Mouse (Mus musculus): ENCODE results near the gene Ippk.

Gene Ippk

GRCm38 (mm10) chr13:49430529-49430928, 9.5 kb downstream of the Ippk start:
- DNase-seq = peak; percentile 56 to 63

DNA sequence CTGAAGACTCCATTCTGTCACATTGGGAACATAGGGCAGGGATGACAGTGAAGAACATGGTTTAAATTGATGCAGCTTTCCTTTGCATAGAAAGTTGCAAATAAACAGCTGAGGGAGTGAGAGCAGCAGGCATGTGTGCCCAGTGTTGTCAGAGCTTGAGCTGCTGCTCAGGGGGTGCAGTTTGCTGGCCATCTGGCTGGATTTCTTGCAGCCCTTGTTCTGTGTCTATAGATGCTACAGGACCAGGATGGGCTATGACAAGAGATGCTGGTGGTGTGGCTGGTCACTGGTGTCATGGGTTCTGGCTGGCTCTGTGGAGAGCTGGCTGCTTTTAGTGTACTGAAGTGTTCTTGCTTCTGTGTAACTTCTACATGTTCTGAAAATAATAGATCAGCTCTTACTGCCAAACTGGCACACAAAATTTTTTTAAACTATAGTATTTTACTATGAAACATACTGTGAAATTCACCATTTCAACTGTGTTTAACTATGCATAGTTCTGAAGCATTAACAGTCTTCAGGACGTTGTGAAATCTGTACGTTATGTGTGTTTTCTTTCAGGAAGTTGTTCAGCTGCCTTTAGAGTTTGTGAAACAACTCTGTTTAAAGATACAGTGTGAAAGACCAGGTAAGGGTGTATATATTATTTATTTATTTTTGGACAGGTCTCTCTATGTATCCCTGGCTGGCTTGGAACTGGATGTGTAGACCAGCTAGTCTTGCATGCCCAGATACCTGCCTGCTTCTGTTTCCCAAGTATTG, 12.4 kb downstream of the Ippk start:
- DNase-seq = no peak

DNA sequence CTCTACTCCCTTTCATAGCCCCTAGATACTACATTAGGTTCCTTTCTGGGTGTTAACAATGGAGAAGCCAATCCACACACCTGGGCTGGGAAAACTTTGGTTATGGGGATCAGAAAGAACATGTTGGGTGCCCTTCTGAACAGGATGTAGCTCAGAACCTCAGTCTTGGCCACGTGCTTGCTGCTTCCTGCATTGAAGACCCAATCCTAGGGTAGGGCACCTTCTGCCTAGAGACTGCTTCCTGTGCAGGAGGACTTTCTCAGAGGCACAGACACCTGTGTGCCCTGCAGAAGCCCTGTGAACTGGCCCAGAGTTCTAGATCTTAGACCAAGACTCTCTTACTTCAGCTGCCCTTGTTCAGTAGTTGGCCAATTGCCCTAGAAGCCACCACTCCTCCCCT, 14.7 kb downstream of the Ippk start:
- no peak for DNase-seq

GRCm38 (mm10) chr13:49436170-49436569, 15.1 kb downstream of the Ippk start:
- no peak for DNase-seq

GRCm38 (mm10) chr13:49444451-49444850, 23.4 kb downstream of the Ippk start:
- no peak for DNase-seq

GRCm38 (mm10) chr13:49449318-49449749, 28.3 kb downstream of the Ippk start:
- peak; percentile 67 to 90 for DNase-seq

- no peak for DNase-seq
Measured at GRCm38 (mm10) chr13:49460276-49460675, 39.2 kb downstream of the Ippk start.

DNA sequence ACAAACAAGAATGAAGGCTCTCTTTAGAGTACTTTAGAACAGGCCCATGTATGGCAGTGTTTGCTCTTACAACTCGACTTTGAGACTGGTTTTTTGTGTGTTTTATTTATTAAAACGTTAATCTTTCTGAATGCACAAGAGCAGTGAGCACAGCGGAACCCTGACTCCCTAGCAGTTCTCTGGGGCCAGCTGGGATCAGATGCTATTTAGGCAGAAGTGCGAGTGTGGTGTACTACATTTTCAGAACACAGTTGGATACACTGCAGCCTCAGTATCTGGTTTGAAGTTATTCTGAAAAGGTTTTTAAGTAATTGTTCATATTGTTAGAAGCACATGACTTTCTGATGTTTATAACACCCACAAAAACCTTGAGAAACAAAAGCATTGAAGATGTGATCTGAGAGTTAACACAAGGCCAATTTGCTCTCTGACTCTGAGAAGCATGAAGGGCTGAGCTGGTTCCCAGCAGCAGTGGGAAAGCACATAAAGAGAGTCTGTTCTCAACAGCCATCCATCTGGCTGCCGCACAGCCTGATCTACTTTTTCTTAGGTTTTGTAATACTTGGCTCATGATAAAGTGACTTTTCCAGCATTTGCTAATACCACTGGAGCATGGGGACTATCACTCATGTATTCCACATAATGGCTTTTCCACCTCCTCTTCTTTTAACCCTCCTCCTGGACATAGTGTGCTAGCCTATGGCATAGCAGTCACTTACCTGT, 39.8 kb downstream of the Ippk start:
- no peak for DNase-seq

DNA sequence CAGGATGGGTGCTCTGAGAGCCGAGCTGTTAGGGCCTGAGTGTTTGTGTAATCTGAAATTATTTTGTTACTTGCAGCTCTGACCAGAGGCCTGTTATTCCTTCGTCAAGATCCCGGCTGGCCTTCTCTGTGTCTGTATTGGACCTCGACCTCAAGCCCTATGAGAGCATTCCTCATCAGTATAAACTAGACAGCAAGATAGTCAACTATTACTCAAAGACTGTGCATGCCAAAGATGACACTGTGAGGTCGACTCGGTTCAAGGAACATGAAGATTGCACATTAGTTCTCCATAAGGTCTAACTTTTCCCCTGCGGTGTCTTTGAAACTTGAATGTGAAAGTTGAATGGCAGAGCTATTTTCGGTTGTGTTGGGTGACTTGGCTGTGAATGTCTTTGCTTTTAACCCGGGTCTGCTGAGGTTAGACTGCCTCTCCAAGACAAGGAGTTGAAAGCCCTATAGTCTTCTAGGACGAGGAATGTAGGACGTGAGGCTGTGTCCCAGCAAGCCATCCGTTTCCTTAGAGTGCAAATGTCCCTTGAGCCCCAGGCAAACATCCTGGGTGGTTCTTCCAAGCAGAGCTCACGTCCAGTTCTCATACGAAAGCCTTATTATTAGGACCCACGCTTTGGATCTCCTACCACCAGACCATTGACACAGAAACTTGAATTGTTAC, 40.5 kb downstream of the Ippk start:
- peak; percentile 74 to 88 for DNase-seq

- no peak for DNase-seq
Measured at GRCm38 (mm10) chr13:49462921-49463320, 41.9 kb downstream of the Ippk start.

DNA sequence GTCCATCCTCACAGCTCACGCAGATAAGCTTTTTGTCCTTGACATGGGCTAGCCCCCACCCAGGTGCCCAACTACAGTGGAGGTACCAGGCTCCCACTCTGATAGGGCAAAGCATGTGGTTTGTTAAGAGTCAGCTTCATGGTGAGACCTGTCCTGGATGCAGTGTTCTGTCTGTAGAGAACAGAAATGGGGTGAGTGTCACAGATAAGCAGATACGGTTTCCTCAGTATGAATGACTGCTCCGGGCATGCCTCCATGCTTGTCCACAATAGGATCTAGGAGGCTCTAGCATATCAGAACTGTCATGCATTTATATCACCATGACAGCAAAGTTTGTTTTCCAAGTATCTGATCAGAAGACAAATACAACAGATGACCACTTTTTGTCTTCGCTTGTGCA, 44.8 kb downstream of the Ippk start:
- DNase-seq = no peak

DNA sequence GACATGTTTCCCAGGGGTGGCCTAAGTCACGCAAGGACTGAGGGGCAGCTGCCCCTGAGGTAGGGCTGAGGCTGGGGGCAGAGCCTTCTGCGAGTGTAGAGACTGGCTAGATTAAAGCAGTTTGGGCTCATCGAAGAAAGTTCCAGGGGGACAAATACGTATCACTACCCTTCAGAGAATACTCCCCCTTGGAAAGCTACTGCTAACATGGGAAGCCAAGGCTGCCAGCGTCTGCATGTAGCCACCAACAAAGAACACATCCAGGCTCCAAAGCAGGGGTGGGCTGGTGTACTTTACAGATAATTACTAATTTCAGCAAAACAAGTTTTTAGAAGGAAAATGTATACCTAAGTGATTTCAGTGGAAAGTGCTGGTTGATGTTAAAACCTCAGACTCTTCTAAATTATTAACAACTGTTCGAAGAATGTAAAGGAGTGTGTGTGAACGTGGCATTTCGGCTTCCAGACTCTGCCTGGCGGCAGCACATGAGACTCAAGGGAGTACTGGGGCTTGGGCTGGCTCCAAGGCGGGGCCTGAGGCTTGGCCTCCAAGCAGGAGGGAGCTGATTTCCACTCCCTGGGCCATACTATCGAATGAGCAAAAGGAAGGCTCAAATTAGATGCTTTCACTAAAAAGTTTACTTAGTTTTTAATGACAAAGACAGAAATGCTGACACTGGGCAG, 45.5 kb downstream of the Ippk start:
- DNase-seq = peak in 1 of 2 experiments; percentile 38

DNA sequence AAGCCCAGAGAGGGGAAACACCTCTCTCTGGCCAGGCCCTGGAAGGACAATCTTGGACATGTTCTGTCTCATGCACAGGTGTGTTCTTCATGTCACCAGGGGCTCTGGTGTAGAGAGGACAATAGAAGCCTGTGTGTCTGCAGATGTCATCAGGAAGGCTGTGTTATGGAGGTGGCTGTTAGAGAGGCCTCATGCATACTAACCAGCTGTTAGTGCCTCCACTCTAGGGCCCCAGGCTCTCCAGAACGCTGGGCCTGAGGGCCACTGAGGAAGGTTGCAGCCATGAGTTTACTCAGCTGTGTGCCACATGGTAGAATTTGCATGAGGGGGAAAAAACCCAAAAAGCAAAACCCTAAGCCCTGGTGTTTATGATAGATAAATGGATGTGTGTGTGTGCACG, 46.5 kb downstream of the Ippk start:
- DNase-seq = no peak

- no peak for DNase-seq
Measured at GRCm38 (mm10) chr13:49469002-49469401, 48.0 kb downstream of the Ippk start.

- no peak for DNase-seq
Measured at GRCm38 (mm10) chr13:49470319-49470718, 49.3 kb downstream of the Ippk start.

GRCm38 (mm10) chr13:49470806-49471205, 49.8 kb downstream of the Ippk start:
- DNase-seq = no peak

DNA sequence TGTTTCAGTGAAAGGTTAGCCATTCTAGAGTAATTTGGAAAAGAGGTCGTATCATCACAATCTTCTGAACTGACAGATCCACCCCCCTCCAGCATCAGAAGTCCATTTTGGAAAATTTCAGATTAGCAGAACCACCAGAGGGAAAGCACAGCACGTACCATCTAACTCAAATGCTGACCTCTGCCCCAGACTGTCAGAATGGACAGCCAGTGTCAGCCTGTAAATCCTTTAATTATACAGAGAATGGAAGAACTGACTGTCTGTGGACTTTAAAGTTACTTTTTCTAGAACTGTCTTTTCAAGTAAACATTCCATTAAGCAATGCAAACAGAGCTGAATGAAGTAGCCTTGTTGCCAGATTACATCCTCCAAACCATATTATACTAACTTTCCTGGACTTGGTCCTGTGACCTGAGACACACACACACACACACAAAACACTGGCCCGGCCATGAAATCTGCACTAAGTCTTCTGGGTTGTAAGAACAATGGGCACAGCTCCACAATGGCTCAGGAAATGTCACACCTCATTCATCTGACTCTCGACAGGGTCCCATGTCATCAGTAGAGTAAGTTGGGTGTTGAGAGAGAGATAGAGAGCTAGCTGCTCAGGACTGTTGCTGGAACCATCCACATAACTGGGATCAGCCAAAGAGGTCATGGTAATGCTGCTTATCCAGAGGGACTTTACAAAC, 51.1 kb downstream of the Ippk start:
- peak in 1 of 2 experiments; percentile 34 for DNase-seq

DNA sequence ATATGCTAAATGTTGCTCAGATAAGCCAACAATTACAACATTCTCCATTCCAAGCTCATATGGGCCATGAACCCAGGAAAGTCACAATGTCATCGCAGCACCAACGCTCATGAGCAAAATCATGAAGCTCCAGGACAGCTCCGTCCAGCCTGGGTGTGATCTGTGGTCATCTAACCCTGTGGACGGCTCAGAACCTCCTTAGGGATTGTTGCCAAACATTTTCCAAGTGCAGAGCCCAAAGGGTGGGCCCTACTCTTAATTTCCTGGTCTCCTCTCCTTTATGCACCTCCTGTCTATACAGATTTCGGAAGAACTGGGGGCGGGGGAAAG, 51.6 kb downstream of the Ippk start:
- DNase-seq = no peak

GRCm38 (mm10) chr13:49477887-49478286, 56.8 kb downstream of the Ippk start:
- no peak for DNase-seq

DNA sequence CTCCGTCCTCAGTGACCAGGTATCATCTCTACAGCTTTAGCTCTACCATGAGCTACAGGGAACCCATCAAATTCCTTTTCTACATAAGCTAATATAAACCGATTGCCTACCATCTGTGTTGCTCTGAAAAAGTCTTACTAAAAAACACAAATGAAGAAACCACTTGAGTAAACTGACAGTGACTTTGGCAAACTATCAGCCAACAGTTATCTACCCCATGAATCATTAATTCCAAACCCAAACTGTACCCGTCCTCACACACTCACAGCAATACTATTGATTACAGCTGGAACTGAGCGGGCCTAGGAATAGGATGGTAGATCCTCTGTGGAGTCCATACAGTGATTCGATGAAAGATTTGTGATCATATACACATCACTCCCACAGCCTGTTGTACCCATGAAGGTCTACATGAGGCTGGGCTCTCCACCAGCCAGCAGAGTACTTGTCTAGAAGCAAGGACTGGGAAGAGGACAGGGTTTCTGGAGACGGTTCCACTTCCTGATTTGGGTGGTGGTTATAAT, 57.9 kb downstream of the Ippk start:
- DNase-seq = no peak

GRCm38 (mm10) chr13:49479399-49479798, 58.4 kb downstream of the Ippk start:
- no peak for DNase-seq

DNA sequence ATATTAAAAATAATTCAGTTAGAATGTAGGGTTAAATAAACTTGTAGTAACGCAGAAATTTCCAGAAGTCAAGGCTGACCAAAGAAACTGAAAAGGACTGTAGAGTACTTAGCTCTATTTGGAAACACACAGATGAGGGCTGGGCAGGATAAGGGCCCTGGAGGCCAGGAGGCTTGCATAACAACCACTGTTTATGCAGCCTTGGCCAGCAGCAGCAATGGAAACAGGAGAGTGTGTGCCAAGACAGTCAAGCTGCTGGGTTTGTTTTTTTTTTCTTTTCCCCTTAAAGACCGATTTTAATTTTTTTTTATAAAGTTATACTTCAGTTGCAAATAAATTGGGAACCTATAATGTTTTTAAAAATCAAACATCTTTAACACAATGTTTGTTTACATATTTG, 59.0 kb downstream of the Ippk start:
- DNase-seq = peak; percentile 76 to 88
